Mouse (Mus musculus): ENCODE measurements around the gene Obscn. TPM values are rescaled to one million over a fixed set of nuclear protein-coding genes. Genes with fewer than 3 reads are reported as not detected.

The Obscn gene
- total and polyA plus RNA-seq, 3 experiments, result 0.09 to 0.13 (median 0.13) TPM

DNA sequence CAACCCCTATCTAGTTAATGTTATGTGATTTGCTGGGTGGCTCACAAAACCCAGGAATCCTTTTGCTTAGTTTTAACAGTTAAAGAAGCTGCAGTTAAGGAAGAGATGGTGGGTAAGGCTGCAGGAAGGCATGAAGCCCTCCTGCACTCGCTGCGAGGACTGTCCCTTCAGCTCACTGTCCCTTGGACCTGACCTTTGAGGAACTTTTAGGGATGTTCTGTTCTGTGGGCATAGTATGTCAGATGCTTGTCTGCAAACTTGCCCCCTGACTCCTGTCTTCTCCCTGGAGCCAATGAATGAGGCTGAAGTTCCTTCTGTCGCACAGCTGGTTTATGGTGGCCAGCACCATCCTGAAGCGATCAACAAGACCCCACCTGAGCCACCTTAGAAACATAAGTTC, 147.0 kb downstream of the Obscn start:
- in situ Hi-C loops (cut with MboI; ENCODE audit: low pct_ligation_motif_present, low pct_unique_long_range_greater_than_20kb, low sequenced_read_pairs) (no loop called here), dilution Hi-C loops (cut with MboI; ENCODE audit: extremely low pct_ligation_motif_present, extremely low pct_unique_long_range_greater_than_20kb, low sequenced_read_pairs) (no loop called here)
- peaks cover 1 to 36% of the 10 kb centered on the region in 2 experiments for H3K4me1 ChIP-seq (ENCODE audit: control insufficient read depth in 1 of 2, insufficient read depth in 2 of 2)
- H3K4me3 ChIP-seq (replicated peaks in 1 of 3; ENCODE audit: low read depth in 2 of 3, low read length in 2 of 3, poor library complexity in 1 of 3), result no peak overlapping the region
- no peaks in the 10 kb centered on the region for H3K27me3 ChIP-seq (replicated peaks)
- TF ChIP-seq CHD2 (IDR thresholded peaks at IDR 0.05; ENCODE audit: low read length), result no peak
- TF ChIP-seq RCOR1 (conservative IDR thresholded peaks at IDR 0.05; ENCODE audit: low read depth, low read length), result no peak
- no peak for TF ChIP-seq ZKSCAN1 (IDR thresholded peaks at IDR 0.05; ENCODE audit: borderline replicate concordance, low read depth, low read length)
- no peak for TF ChIP-seq POLR2A (IDR thresholded peaks at IDR 0.05; ENCODE audit: low read depth, low read length)
- TF ChIP-seq RAD21 (IDR thresholded peaks at IDR 0.05; ENCODE audit: low read depth, low read length), result no peak
- TF ChIP-seq GABPA (IDR thresholded peaks at IDR 0.05; ENCODE audit: insufficient replicate concordance, low read depth, low read length), result no peak
- TF ChIP-seq BHLHE40 (IDR thresholded peaks at IDR 0.05; ENCODE audit: low read depth, low read length), result no peak
- no peak overlapping the region for H3K4me2 ChIP-seq (ENCODE audit: insufficient read depth, low read depth, poor library complexity, severe bottlenecking)
- no peak overlapping the region for H3K27ac ChIP-seq (ENCODE audit: insufficient read depth, low read depth)
- H3K9me3 ChIP-seq (replicated peaks; ENCODE audit: low read length), result no peaks in the 10 kb centered on the region
- peaks cover 67 to 80% of the 10 kb centered on the region in 2 experiments for H3K36me3 ChIP-seq (replicated peaks in 1 of 2; ENCODE audit: control insufficient read depth in 1 of 2, insufficient read depth in 1 of 2, low read length in 1 of 2)
- no peaks in the 10 kb centered on the region for H3K79me2 ChIP-seq (replicated peaks; ENCODE audit: control insufficient read depth, extremely low read depth, insufficient read depth, poor library complexity, severe bottlenecking)
- no peak overlapping the region for H3K9ac ChIP-seq (ENCODE audit: insufficient read depth, low read depth)
- DNase-seq (ENCODE audit: extremely low read depth), result no peak

DNA sequence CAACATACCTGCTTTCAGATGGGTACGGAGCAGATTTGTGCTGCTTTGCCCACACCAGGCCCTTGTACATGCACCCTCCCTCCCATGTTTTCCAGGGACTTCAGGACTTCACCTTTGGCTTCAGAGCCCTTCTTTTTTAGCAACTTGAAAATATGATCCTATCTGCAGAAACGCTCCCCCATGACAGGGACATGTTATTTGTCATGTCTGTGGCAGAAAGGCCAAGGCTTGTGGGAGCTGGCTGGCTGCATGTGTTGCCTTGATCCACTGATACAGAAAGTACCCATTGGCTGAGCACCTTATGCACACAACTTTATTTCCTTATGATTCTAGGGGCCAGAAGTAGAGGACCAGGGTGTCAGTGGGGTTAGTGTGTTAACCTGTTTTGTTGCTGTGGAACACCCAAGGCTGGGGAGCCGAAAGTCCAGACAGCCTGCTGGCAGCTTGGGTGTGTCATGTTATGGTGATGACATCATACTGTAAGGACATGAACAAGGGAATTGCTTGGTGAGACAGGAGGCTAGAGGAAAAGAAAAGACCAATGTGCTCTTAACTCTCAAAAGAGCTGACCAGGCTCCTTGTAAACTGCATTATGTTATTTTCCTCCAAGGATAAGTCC, 150.8 kb downstream of the Obscn start:
- no peak overlapping the region for H3K27ac ChIP-seq (ENCODE audit: insufficient read depth, low read depth)
- peaks cover 21 to 60% of the 10 kb centered on the region in 2 experiments for H3K4me1 ChIP-seq (ENCODE audit: control insufficient read depth in 1 of 2, insufficient read depth in 2 of 2)
- H3K9me3 ChIP-seq (replicated peaks; ENCODE audit: low read length), result no peaks in the 10 kb centered on the region
- peaks cover 73 to 94% of the 10 kb centered on the region in 2 experiments for H3K36me3 ChIP-seq (replicated peaks in 1 of 2; ENCODE audit: control insufficient read depth in 1 of 2, insufficient read depth in 1 of 2, low read length in 1 of 2)
- no peak overlapping the region for H3K4me3 ChIP-seq (replicated peaks in 1 of 3; ENCODE audit: low read depth in 2 of 3, low read length in 2 of 3, poor library complexity in 1 of 3)
- in situ Hi-C loops (cut with MboI; ENCODE audit: low pct_ligation_motif_present, low pct_unique_long_range_greater_than_20kb, low sequenced_read_pairs) (no loop called here), dilution Hi-C loops (cut with MboI; ENCODE audit: extremely low pct_ligation_motif_present, extremely low pct_unique_long_range_greater_than_20kb, low sequenced_read_pairs) (no loop called here)
- no peak for DNase-seq (ENCODE audit: extremely low read depth)
- no peak for TF ChIP-seq CHD2 (IDR thresholded peaks at IDR 0.05; ENCODE audit: low read length)
- TF ChIP-seq MAFK (IDR thresholded peaks at IDR 0.05; ENCODE audit: insufficient replicate concordance, low read length), result no peak
- TF ChIP-seq ZNF384 (IDR thresholded peaks at IDR 0.05; ENCODE audit: low read depth, low read length), result no peak
- TF ChIP-seq RCOR1 (conservative IDR thresholded peaks at IDR 0.05; ENCODE audit: low read depth, low read length), result no peak
- TF ChIP-seq KAT2A (IDR thresholded peaks at IDR 0.05; ENCODE audit: insufficient replicate concordance, low read length), result no peak
- no peak for TF ChIP-seq CTCF (conservative IDR thresholded peaks at IDR 0.05 in 1 of 2, IDR thresholded peaks at IDR 0.05 in 1 of 2; ENCODE audit: low read depth in 2 of 2, low read length in 2 of 2)
- no peak for TF ChIP-seq ELF1 (IDR thresholded peaks at IDR 0.05; ENCODE audit: low read depth, low read length)
- TF ChIP-seq UBTF (IDR thresholded peaks at IDR 0.05; ENCODE audit: low read depth, low read length), result no peak
- no peak for TF ChIP-seq BHLHE40 (IDR thresholded peaks at IDR 0.05; ENCODE audit: low read depth, low read length)
- TF ChIP-seq MEF2A (IDR thresholded peaks at IDR 0.05; ENCODE audit: borderline replicate concordance, low read depth, low read length), result no peak
- TF ChIP-seq MXI1 (IDR thresholded peaks at IDR 0.05; ENCODE audit: low read depth, low read length), result no peak
- TF ChIP-seq JUND (conservative IDR thresholded peaks at IDR 0.05; ENCODE audit: low read depth, low read length), result no peak
- TF ChIP-seq MYC (IDR thresholded peaks at IDR 0.05; ENCODE audit: low read depth, low read length), result no peak
- no peak for TF ChIP-seq ZKSCAN1 (IDR thresholded peaks at IDR 0.05; ENCODE audit: borderline replicate concordance, low read depth, low read length)
- no peak for TF ChIP-seq EP300 (IDR thresholded peaks at IDR 0.05; ENCODE audit: low read length)
- TF ChIP-seq MAX (IDR thresholded peaks at IDR 0.05; ENCODE audit: low read length), result no peak
- no peak for TF ChIP-seq E2F4 (IDR thresholded peaks at IDR 0.05; ENCODE audit: insufficient replicate concordance, low read depth, low read length)
- no peak for TF ChIP-seq PAX5 (IDR thresholded peaks at IDR 0.05; ENCODE audit: low read length)
- H3K9ac ChIP-seq (ENCODE audit: insufficient read depth, low read depth), result no peak overlapping the region
- H3K79me2 ChIP-seq (replicated peaks; ENCODE audit: control insufficient read depth, extremely low read depth, insufficient read depth, poor library complexity, severe bottlenecking), result peaks cover 11% of the 10 kb centered on the region
- no peaks in the 10 kb centered on the region for H3K27me3 ChIP-seq (replicated peaks)
- no peak overlapping the region for H3K4me2 ChIP-seq (ENCODE audit: insufficient read depth, low read depth, poor library complexity, severe bottlenecking)
